Mouse (Mus musculus): ENCODE results near the gene Stx12. TPM values are rescaled to one million over a fixed set of nuclear protein-coding genes. Genes with fewer than 3 reads are reported as not detected.
A peak's percentile ranks its signal among the peaks of the same experiment; 100 is the strongest.

The Stx12 gene
- polyA plus RNA-seq, 1 experiment from 2014 or later: 61.9 TPM

DNA sequence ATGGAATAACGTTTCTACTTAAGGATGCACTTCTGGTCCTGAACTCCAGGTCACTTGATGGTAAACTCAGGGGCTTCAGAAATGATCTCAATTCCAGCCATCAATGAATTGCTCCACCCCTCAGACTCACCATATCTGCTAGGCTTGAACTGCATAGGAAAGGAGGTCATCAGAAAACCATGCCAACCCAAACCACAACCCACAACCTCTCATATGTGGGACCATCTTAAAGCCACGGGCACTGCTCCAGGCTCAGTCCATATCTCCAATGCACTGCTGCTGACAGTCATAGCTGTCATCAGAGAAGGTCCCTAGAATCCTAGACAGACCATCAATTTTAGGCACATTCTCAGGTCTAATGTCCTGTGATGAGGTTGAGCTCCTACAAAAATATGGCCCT lies 19.8 kb upstream of the Stx12 start:
- H3K9ac ChIP-seq: no peak overlapping the region
- no peak overlapping the region for H3K4me3 ChIP-seq
- WGBS: 88% methylated on average over 2 of the region's 2 CpGs
- peaks cover 77% of the 10 kb centered on the region for H3K36me3 ChIP-seq
- H3K27ac ChIP-seq: no peak overlapping the region
- H3K9me3 ChIP-seq: no peaks in the 10 kb centered on the region
- no peaks in the 10 kb centered on the region for H3K4me1 ChIP-seq
- H3K27me3 ChIP-seq: no peaks in the 10 kb centered on the region
- H3K4me2 ChIP-seq (replicated peaks): no peak overlapping the region
- ATAC-seq (ENCODE audit: low FRiP score, low read depth): no peak

- no peak overlapping the region for H3K4me3 ChIP-seq
- H3K9ac ChIP-seq: no peak overlapping the region
- no peaks in the 10 kb centered on the region for H3K4me1 ChIP-seq
- H3K36me3 ChIP-seq: peaks cover 31% of the 10 kb centered on the region
- H3K27me3 ChIP-seq: peaks cover 21% of the 10 kb centered on the region
- no peak for ATAC-seq (ENCODE audit: low FRiP score, low read depth)
- 83% methylated on average over 9 of the region's 9 CpGs for WGBS
- H3K27ac ChIP-seq: no peak overlapping the region
- no peak overlapping the region for H3K4me2 ChIP-seq (replicated peaks)
- no peaks in the 10 kb centered on the region for H3K9me3 ChIP-seq
Measured at GRCm38 (mm10) chr4:132898197-132898596, 13.9 kb upstream of the Stx12 start.

DNA sequence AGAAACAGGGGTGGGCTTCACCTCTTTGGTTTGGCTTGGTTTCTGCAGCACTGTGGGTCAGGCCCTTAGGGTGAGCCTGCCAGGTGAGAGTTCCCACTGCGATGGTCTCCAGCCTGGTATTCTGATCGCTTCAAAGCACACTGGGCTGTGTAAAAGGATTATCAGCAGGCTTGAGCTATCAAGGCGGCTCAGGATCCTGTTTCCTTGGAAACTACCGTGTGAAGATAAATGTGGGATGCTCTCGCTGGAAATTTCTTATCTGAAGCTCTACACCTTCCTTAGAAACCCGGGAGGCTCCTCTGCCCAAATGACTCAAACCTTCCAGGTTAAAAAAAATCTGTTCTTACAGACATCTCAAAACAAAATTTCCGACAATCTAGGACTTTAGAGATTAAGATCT lies 10.1 kb upstream of the Stx12 start:
- Histone ChIP-seq H3K36me3 (no peaks in the 10 kb centered on the region), H3K9ac (no peak overlapping the region), H3K9me3 (no peaks in the 10 kb centered on the region), H3K27me3 (peaks cover 21% of the 10 kb centered on the region), H3K4me2 (replicated peaks) (no peak overlapping the region), H3K27ac (no peak overlapping the region), H3K4me3 (no peak overlapping the region), H3K4me1 (no peaks in the 10 kb centered on the region)
- 24% methylated on average over 7 of the region's 7 CpGs for WGBS
- ATAC-seq (ENCODE audit: low FRiP score, low read depth): no peak

GRCm38 (mm10) chr4:132884844-132885374 lies 600 bp upstream of the Stx12 start:
- Histone ChIP-seq H3K4me1 (peaks cover 24% of the 10 kb centered on the region), H3K27ac (peak overlapping the region; percentile 80; the same call in 1 of the 2 replicates), H3K9ac (peak overlapping the region; percentile 98), H3K4me2 (replicated peaks) (peak overlapping the region; percentile 91), H3K4me3 (peak overlapping the region; percentile 96), H3K27me3 (no peaks in the 10 kb centered on the region), H3K9me3 (no peaks in the 10 kb centered on the region), H3K36me3 (peaks cover 15% of the 10 kb centered on the region)
- ATAC-seq (ENCODE audit: low FRiP score, low read depth): no peak
- 10% methylated on average over 9 of the region's 9 CpGs for WGBS

GRCm38 (mm10) chr4:132883561-132884063 lies 697 bp downstream of the Stx12 start:
- under 1% methylated on average over 21 of the region's 21 CpGs for WGBS
- ATAC-seq (ENCODE audit: low FRiP score, low read depth): peak; percentile 76; the same call in 1 of the 2 replicates

GRCm38 (mm10) chr4:132874363-132875097 lies 9.8 kb downstream of the Stx12 start:
- H3K4me2 ChIP-seq (replicated peaks): no peak overlapping the region
- H3K9ac ChIP-seq: no peak overlapping the region
- no peak overlapping the region for H3K4me3 ChIP-seq
- H3K9me3 ChIP-seq: no peaks in the 10 kb centered on the region
- H3K27me3 ChIP-seq: no peaks in the 10 kb centered on the region
- H3K36me3 ChIP-seq: peaks cover 29% of the 10 kb centered on the region
- H3K27ac ChIP-seq: no peak overlapping the region
- no peaks in the 10 kb centered on the region for H3K4me1 ChIP-seq
- WGBS: 91% methylated on average over 7 of the region's 7 CpGs
- ATAC-seq (ENCODE audit: low FRiP score, low read depth): no peak

More at GRCm38 (mm10) chr4:132883561-132884063, 697 bp downstream of the Stx12 start:
- H3K27ac ChIP-seq: peak overlapping the region; percentile 76
- H3K4me1 ChIP-seq: peaks cover 24% of the 10 kb centered on the region
- H3K27me3 ChIP-seq: no peaks in the 10 kb centered on the region
- H3K4me2 ChIP-seq (replicated peaks): peak overlapping the region; percentile 91
- H3K9ac ChIP-seq: peak overlapping the region; percentile 98
- H3K4me3 ChIP-seq: peak overlapping the region; percentile 96
- H3K36me3 ChIP-seq: peaks cover 21% of the 10 kb centered on the region
- no peaks in the 10 kb centered on the region for H3K9me3 ChIP-seq

DNA sequence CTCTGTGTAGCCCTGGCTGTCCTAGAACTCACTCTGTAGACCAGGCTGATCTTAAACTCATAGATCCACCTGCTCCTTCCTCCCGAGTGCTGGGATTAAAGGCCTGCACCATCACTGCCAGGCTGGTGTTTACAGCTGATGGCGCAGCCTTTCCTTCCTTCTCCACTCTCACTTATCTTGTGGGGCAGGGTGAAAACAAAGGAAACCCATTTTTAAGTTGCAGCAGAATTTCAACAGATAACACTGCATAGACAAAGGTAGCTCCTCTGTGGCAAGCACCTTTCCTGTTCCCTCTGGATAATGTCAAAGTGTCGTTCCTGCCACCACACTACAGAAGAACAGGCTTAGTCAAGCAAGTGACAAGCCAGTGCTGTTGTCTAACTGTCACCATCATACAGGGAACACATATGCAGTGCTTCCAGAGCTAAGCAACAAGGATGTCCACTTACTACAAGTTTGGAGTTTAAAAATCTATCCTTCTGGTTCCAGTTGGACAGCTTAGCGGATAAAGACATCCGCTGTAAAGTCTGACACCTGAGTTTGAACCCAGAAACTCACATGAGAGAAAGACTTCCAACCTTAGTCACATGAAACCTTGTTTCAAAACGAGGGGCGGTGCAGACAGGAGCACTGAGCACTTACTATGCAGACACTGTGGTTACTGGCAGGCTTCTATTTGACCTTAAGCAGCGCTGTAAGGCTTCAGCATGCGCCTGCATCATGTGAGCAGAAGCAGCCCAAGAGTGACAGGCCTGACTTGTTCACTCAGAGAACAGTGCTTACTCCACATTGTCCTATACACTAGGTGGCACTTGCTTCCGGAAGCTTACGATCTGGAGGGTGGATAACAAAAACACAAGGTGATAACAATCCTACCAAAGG lies 10.6 kb downstream of the Stx12 start:
- Histone ChIP-seq H3K4me2 (replicated peaks) (no peak overlapping the region), H3K27me3 (no peaks in the 10 kb centered on the region), H3K9ac (no peak overlapping the region), H3K36me3 (peaks cover 35% of the 10 kb centered on the region), H3K9me3 (no peaks in the 10 kb centered on the region), H3K4me3 (no peak overlapping the region), H3K4me1 (no peaks in the 10 kb centered on the region), H3K27ac (no peak overlapping the region)
- no peak for ATAC-seq (ENCODE audit: low FRiP score, low read depth)
- WGBS: 90% methylated on average over 11 of the region's 11 CpGs

DNA sequence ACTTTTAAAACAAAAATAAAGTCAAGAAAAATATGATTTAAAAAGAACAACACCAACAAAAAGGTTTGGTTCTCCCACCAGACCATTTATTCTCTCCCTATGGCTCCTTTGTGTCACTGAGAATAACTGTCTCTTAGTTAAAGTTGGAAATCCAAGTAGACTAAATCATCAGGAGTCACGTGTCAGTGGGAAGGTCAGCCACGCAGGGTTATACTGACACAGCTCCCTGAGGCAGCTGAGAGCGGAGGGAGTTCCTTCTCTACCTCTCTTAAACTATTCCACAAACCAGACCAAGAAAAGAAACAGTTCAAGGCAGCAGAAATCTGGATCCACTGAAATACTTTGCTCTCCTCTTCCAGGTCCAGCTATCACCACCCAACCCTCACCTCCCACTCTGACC lies 13.2 kb downstream of the Stx12 start:
- no peak for ATAC-seq (ENCODE audit: low FRiP score, low read depth)
- WGBS: 94% methylated on average over 3 of the region's 3 CpGs
- Histone ChIP-seq H3K9ac (no peak overlapping the region), H3K4me3 (no peak overlapping the region), H3K4me2 (replicated peaks) (no peak overlapping the region), H3K4me1 (no peaks in the 10 kb centered on the region), H3K36me3 (peaks cover 60% of the 10 kb centered on the region), H3K9me3 (no peaks in the 10 kb centered on the region), H3K27me3 (no peaks in the 10 kb centered on the region), H3K27ac (no peak overlapping the region)

DNA sequence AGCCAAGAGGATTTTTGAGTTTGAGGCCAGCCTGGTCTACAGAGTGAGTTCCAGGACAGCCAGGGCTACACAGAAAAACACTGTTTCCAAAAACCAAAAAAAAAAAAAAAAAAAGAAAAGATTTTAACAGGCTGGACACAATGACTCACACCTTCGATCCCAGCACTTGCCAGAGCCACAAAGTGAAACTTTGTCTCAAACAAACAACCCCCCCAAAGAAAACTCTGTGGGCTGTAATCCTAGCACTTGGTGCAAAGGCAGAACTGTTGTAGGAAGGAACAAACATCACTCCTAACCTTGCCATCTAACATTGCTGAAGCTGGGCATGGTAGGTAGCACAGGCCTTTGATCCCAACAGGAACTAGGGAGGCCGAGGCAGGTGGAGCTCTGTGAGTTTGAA lies 19.5 kb downstream of the Stx12 start:
- no peak overlapping the region for H3K27ac ChIP-seq
- no peak overlapping the region for H3K4me3 ChIP-seq
- peaks cover 82% of the 10 kb centered on the region for H3K36me3 ChIP-seq
- H3K27me3 ChIP-seq: no peaks in the 10 kb centered on the region
- no peak for ATAC-seq (ENCODE audit: low FRiP score, low read depth)
- H3K4me2 ChIP-seq (replicated peaks): no peak overlapping the region
- no peak overlapping the region for H3K9ac ChIP-seq
- H3K9me3 ChIP-seq: no peaks in the 10 kb centered on the region
- 86% methylated on average over 2 of the region's 2 CpGs for whole genome bisulfite sequencing
- H3K4me1 ChIP-seq: no peaks in the 10 kb centered on the region

- no peak for ATAC-seq (ENCODE audit: low FRiP score, low read depth)
- Histone ChIP-seq H3K4me3 (no peak overlapping the region), H3K36me3 (peaks cover 80% of the 10 kb centered on the region), H3K9me3 (no peaks in the 10 kb centered on the region), H3K4me2 (replicated peaks) (no peak overlapping the region), H3K4me1 (no peaks in the 10 kb centered on the region), H3K27ac (no peak overlapping the region), H3K27me3 (no peaks in the 10 kb centered on the region), H3K9ac (no peak overlapping the region)
- WGBS: 94% methylated on average over 13 of the region's 13 CpGs
Measured at GRCm38 (mm10) chr4:132863012-132863411, 21.3 kb downstream of the Stx12 start.

- Histone ChIP-seq H3K4me1 (no peaks in the 10 kb centered on the region), H3K9me3 (no peaks in the 10 kb centered on the region), H3K9ac (no peak overlapping the region), H3K36me3 (peaks cover 82% of the 10 kb centered on the region), H3K4me2 (replicated peaks) (no peak overlapping the region), H3K4me3 (no peak overlapping the region), H3K27ac (no peak overlapping the region), H3K27me3 (no peaks in the 10 kb centered on the region)
- ATAC-seq (ENCODE audit: low FRiP score, low read depth): no peak
- WGBS: 97% methylated on average over 1 of the region's 1 CpGs
Measured at GRCm38 (mm10) chr4:132860880-132861279, 23.4 kb downstream of the Stx12 start.

- H3K4me3 ChIP-seq: peak overlapping the region; percentile 92
- H3K4me2 ChIP-seq (replicated peaks): peak overlapping the region; percentile 80
- peak overlapping the region; percentile 99 for H3K9ac ChIP-seq
- peaks cover 11% of the 10 kb centered on the region for H3K4me1 ChIP-seq
- no peak for ATAC-seq (ENCODE audit: low FRiP score, low read depth)
- peaks cover 38% of the 10 kb centered on the region for H3K36me3 ChIP-seq
- no peaks in the 10 kb centered on the region for H3K27me3 ChIP-seq
- H3K27ac ChIP-seq: peak overlapping the region; percentile 74; the same call in 1 of the 2 replicates
- H3K9me3 ChIP-seq: 0 out of 2 replicates have a peak, but pooled peaks cover 4% of the 10 kb centered on the region
- 87% methylated on average over 1 of the region's 1 CpGs for WGBS
Measured at GRCm38 (mm10) chr4:132843705-132844071, 40.6 kb downstream of the Stx12 start.
